Mouse (Mus musculus): ENCODE data around the gene Hes5. TPM values are rescaled to one million over a fixed set of nuclear protein-coding genes. Genes with fewer than 3 reads are reported as not detected.

The Hes5 gene
- polyA plus RNA-seq, 1 experiment from 2014 or later: 123 TPM

- ATAC-seq (ENCODE audit: low FRiP score, low TSS enrichment) (no peak), DNase-seq (no peak)
- Histone ChIP-seq H3K27me3 (ENCODE audit: control insufficient read depth, insufficient read depth, low read length) (no peaks in the 10 kb centered on the region), H3K27ac (replicated peaks; ENCODE audit: low read depth, low read length) (no peak overlapping the region), H3K9ac (replicated peaks; ENCODE audit: low read length) (no peak overlapping the region), H3K4me1 (ENCODE audit: control insufficient read depth, insufficient read depth, low read length) (no peaks in the 10 kb centered on the region), H3K9me3 (ENCODE audit: control insufficient read depth, low read length) (no peaks in the 10 kb centered on the region), H3K36me3 (ENCODE audit: control insufficient read depth, insufficient read depth, low read length) (no peaks in the 10 kb centered on the region), H3K4me3 (replicated peaks; ENCODE audit: low read depth, low read length) (no peak overlapping the region), H3K4me2 (ENCODE audit: low read length) (no peak overlapping the region)
Measured at GRCm38 (mm10) chr4:155008075-155008474, 47.4 kb downstream of the Hes5 start.

GRCm38 (mm10) chr4:155009216-155009615, 48.5 kb downstream of the Hes5 start:
- H3K9ac ChIP-seq (replicated peaks; ENCODE audit: low read length): no peak overlapping the region
- H3K9me3 ChIP-seq (ENCODE audit: control insufficient read depth, low read length): no peaks in the 10 kb centered on the region
- no peak overlapping the region for H3K27ac ChIP-seq (replicated peaks; ENCODE audit: low read depth, low read length)
- DNase-seq (no peak), ATAC-seq (ENCODE audit: low FRiP score, low TSS enrichment) (no peak)
- no peak overlapping the region for H3K4me2 ChIP-seq (ENCODE audit: low read length)
- H3K4me1 ChIP-seq (ENCODE audit: control insufficient read depth, insufficient read depth, low read length): peaks cover 3% of the 10 kb centered on the region; the same call in 1 of the 2 replicates
- H3K36me3 ChIP-seq (ENCODE audit: control insufficient read depth, insufficient read depth, low read length): no peaks in the 10 kb centered on the region
- WGBS: 77% methylated on average over 3 of the region's 3 CpGs
- H3K27me3 ChIP-seq (ENCODE audit: control insufficient read depth, insufficient read depth, low read length): no peaks in the 10 kb centered on the region
- H3K4me3 ChIP-seq (replicated peaks; ENCODE audit: low read depth, low read length): no peak overlapping the region

GRCm38 (mm10) chr4:155010870-155011269, 50.1 kb downstream of the Hes5 start:
- 63% methylated on average over 5 of the region's 5 CpGs for WGBS
- DNase-seq (no peak), ATAC-seq (ENCODE audit: low FRiP score, low TSS enrichment) (no peak)
- no peak overlapping the region for H3K4me3 ChIP-seq (replicated peaks; ENCODE audit: low read depth, low read length)
- no peaks in the 10 kb centered on the region for H3K9me3 ChIP-seq (ENCODE audit: control insufficient read depth, low read length)
- no peak overlapping the region for H3K9ac ChIP-seq (replicated peaks; ENCODE audit: low read length)
- no peak overlapping the region for H3K4me2 ChIP-seq (ENCODE audit: low read length)
- peaks cover 4% of the 10 kb centered on the region; the same call in 1 of the 2 replicates for H3K4me1 ChIP-seq (ENCODE audit: control insufficient read depth, insufficient read depth, low read length)
- H3K36me3 ChIP-seq (ENCODE audit: control insufficient read depth, insufficient read depth, low read length): no peaks in the 10 kb centered on the region
- no peaks in the 10 kb centered on the region for H3K27me3 ChIP-seq (ENCODE audit: control insufficient read depth, insufficient read depth, low read length)
- no peak overlapping the region for H3K27ac ChIP-seq (replicated peaks; ENCODE audit: low read depth, low read length)

GRCm38 (mm10) chr4:155011312-155012025, 50.7 kb downstream of the Hes5 start:
- Histone ChIP-seq H3K9me3 (ENCODE audit: control insufficient read depth, low read length) (no peaks in the 10 kb centered on the region), H3K4me3 (replicated peaks; ENCODE audit: low read depth, low read length) (no peak overlapping the region), H3K36me3 (ENCODE audit: control insufficient read depth, insufficient read depth, low read length) (no peaks in the 10 kb centered on the region), H3K4me2 (ENCODE audit: low read length) (no peak overlapping the region), H3K4me1 (ENCODE audit: control insufficient read depth, insufficient read depth, low read length) (peaks cover 4% of the 10 kb centered on the region; the same call in 1 of the 2 replicates), H3K27ac (replicated peaks; ENCODE audit: low read depth, low read length) (no peak overlapping the region), H3K27me3 (ENCODE audit: control insufficient read depth, insufficient read depth, low read length) (no peaks in the 10 kb centered on the region), H3K9ac (replicated peaks; ENCODE audit: low read length) (no peak overlapping the region)
- DNase-seq (no peak), ATAC-seq (ENCODE audit: low FRiP score, low TSS enrichment) (no peak)
- 78% methylated on average over 8 of the region's 8 CpGs for WGBS

Other genes starting within 250 kb of the Hes5 start
- 1.8 TPM in 2 replicates for gene Ttc34, start 123.5 kb upstream of the Hes5 start, polyA plus RNA-seq (2014; fragmentation: Nextera tagmentation; extraction: Ambion mirVana)
- 0.50 and 0.53 TPM in 2 replicates for gene Mmel1, start 91.3 kb upstream of the Hes5 start, polyA plus RNA-seq (2014; fragmentation: Nextera tagmentation; extraction: Ambion mirVana)
- 52.1 and 53.2 TPM in 2 replicates for gene Fam213b, start 61.8 kb upstream of the Hes5 start, polyA plus RNA-seq (2014; fragmentation: Nextera tagmentation; extraction: Ambion mirVana)
- not detected in 2 replicates for gene Tnfrsf14, start 32.4 kb upstream of the Hes5 start, polyA plus RNA-seq (2014; fragmentation: Nextera tagmentation; extraction: Ambion mirVana)
- gene Pank4, start 3.2 kb downstream of the Hes5 start, polyA plus RNA-seq (2014; fragmentation: Nextera tagmentation; extraction: Ambion mirVana): 30.6 and 38.8 TPM in 2 replicates
- 12.1 and 13.0 TPM in 2 replicates for gene Plch2, start 95.9 kb downstream of the Hes5 start, polyA plus RNA-seq (2014; fragmentation: Nextera tagmentation; extraction: Ambion mirVana)
- gene Pex10, start 106.1 kb downstream of the Hes5 start, polyA plus RNA-seq (2014; fragmentation: Nextera tagmentation; extraction: Ambion mirVana): 6.0 and 10.0 TPM in 2 replicates
- 139 and 148 TPM in 2 replicates for gene Rer1, start 125.5 kb downstream of the Hes5 start, polyA plus RNA-seq (2014; fragmentation: Nextera tagmentation; extraction: Ambion mirVana)
- gene Morn1, start 125.7 kb downstream of the Hes5 start, polyA plus RNA-seq (2014; fragmentation: Nextera tagmentation; extraction: Ambion mirVana): 6.0 and 6.4 TPM in 2 replicates